Mouse (Mus musculus) liver, adult (tissue): ENCODE results near the gene Tsfm.

Experiments used
- GATA4 ChIP-seq: IDR thresholded peaks from 2 replicates; pipeline ENCODE4 v1.6.1; 2014; ENCODE audit warnings: mild to moderate bottlenecking, low read length; ENCODE audit not compliant: insufficient replicate concordance

Gene Tsfm

DNA sequence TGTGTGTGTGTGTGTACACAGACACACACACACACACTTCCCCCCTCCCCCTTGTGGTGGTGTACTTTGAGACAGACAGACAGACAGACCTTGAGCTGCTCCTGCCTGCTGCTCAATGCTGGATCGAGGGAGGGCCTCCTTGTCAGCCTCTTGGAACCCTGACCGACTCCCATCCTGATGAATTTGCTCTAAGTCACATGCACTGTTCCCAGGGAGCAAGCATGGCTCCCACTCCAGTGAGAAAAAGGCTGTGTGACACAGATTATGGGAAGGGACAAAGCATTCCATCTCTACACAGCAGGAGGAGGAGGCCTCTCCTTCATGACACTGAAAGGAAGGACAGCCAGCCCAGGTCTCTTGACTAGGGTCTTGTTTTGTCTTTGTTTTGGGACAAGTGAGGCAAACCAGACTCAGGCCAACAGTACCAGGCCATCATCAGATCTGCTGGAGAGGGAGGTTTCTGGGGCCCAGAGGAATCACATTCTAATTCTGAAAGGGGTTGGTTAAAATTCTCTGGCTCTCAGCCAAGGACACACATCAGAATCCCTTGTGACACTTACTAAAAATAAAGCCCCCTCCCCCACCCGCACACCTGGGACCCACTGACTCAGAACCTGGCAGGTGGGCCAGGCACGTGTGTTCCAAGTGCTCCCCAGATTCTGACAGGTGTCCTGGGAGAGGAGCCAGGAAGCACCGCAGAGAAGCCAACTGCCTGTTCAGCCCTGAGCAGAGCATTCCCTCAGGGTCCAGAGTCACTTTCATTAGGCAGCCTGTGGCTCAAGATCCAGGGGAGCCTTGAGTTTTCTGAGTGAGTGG is 46.2 kb downstream of the Tsfm start:
- no peak for TF ChIP-seq GATA4

DNA sequence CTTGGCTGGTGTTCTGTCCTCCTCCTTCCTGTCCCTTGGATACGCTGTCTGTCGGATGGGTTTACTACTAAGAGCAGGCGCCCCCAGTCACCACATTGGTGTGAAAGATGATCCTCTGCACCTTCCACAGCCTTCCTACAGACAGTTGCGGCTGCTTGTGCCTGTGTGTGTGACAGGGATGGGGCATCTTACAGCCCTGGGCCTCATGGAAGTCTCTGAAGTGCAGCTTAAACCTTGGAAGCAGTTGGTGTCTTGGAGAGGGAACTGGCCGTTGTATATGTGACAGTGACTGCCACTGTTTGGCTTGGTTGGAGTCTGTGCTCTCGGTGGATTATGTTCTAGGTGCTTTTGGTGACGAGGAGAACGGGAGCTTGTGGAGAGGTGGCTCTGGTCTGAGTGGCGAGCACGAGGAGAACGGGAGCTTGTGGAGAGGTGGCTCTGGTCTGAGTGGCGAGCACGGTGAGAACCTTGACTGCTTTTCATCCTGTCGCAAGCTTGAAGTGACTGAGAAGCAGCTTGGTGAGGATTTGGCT is 47.4 kb downstream of the Tsfm start:
- TF ChIP-seq GATA4: no peak

DNA sequence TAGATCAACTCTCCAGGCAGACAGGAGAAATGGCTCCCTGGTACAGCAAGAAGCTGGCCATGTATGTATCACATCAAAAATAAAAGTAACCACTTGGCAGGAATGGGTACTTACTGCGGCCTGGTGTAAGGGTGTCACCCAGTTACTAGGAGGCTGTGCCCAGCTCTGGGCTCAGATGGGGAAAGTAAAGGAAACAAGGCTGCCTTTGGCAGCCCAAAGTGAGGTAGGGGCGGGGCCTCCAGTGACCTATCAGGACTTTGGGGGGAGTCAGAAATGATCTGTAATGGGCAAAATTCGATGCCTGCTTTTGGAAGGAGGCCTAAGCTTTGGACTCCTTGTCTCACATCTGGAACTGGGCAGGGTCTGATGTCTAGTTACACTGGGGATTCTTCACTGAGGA is 48.9 kb downstream of the Tsfm start:
- TF ChIP-seq GATA4: no peak

DNA sequence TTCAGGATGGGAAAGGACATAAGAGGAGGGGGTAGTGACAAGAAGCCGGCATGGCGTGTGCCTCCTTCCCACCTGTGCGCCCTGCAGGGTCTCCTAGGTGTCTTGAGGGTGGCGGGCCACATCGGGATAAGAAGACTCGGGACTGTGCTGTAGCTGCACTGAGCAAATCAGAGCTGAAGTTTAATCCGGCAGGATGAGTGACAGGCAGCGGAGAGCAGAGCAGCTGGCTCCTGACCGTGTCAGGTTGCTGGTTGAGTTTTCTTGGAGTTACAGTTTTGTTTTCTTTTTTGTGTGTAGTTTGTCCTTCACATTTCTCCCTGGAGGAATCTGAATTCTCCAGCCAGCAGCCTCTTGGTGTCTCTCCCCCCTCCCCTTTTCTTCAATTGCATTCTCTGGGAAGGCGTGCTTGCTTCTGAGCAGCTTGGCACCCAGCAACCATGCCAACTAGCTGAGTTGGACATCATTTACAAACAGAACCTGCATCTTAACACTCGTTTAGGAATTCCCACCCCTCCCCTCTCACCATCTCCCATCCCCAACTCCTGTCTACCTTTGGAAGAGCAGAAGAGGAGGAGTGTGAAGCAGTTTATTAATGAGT is 49.6 kb downstream of the Tsfm start:
- TF ChIP-seq GATA4: no peak

DNA sequence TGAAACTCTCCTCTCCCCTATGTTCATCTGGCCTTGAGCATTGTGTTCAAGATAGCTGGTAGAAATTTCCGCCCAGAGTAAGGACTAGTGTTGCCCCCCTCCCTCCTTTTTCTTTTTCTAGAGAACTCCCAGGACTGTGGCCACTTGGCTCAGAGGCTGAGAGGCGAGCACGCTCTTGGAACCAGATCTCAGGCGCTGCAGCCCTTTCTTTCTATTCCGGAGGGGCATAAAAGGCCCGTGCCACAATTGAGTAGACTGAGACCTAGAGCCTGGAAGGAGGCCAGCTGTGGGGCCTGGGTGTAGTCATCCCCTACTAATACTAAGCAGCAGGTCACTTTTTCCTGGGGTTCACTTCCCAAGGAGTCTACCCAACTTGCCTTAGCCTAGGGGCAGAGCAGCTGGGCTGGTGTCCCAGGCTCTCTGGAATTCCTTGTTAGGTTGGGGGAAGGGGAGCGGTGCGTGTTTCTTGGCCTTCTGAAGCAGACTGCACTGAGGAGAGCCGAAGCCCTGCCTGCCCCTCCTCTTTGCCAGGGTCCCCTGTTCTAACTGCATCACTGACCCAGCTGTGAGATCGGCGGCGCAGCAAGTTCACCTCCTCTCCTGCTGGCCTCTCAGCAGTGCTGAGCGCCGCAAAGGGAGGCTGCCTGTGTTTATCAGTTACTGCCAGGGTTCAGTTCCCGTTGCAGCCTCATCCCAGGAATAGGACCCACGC is 50.3 kb downstream of the Tsfm start:
- no peak for TF ChIP-seq GATA4

DNA sequence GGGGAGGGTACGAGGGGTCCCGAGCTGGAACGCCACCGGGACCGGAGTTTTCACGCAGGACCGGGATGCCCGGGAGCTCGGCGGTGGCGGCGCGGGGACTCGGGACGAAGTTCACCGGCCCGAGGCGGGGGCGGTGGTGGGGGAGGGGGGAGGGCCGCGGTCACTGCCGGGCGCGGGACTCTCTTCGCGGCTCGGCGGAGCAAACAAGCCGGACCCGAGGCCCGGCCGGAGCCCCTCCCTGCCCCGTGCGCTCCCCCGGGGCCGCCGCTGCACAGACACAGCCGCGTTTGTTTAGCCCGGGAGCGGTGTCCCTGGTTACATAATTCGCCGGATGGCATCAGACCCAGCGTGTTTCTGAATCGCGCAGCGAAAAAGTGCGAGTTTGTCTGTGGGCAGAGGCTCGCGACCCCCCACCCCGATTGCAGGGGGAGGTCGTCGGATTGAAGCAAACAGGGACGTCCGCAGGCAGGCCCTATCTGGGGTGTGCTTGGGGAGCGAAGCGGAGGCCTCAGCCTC is 50.9 kb downstream of the Tsfm start:
- no peak for TF ChIP-seq GATA4

DNA sequence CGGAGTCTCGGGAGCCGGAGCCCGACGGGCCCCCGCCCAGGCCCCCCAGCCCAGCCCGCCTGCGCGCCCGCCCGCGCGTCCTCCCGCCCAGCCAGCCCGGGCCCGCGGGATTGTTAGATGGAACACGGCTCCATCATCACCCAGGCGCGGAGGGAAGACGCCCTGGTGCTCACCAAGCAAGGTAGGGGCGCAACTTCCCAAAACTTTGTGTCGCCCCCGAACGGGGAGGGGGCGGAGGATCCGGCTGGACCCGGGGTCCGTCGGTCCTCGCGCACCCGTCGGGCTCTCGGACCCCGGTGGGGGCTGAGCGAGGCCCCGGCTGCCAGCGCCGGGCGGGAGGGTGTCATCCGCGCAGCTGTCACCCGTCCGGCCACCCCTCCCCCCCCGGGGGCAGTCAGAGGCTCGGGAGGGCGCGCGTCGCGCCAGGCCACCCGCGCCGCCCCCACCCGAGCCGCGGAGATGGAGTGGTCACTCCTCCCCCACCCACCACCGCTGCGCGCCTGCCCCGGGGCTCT is 51.5 kb downstream of the Tsfm start:
- TF ChIP-seq GATA4: no peak

DNA sequence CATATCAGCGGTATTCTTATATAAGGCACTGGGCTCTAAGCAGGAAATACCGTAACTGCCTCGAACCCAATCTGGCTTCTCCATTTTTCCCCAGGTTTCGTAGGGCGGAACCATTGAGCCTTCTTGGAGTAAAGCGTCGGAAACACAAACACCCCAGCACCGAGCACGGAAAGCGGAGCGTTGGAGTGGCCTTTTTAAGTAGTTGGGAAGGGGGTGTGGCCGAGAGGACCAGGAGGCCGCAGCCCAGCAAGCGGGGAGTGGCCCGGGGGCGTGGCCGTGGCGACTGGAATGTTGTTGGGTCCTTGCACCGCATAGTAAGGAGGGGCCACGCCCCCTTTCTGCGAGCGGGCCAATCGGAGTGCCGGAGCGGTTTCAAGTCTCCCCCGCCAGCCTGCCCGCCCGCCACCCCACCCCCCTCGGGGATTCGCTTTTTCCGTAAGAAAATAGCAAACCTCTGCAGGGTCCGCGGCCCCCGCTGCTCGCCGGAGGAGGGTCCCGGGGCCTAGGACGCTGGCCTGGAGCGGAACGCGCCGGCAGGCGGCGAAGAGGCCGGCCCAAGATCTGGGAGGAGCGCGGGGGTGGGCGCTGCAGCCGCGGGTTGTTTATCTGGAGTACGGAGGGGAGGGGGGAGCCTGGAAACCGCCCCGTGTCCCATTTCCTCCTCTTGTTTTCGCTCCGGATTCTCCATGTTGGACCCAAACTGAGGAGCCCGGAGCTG is 52.2 kb downstream of the Tsfm start, which contains the start of gene Ctdsp2:
Ctdsp2 (plus strand) TSS at position 441 of the 718 bp plus-strand sequence.
- peak; percentile 80; the same call in 1 of the 2 replicates for TF ChIP-seq GATA4

DNA sequence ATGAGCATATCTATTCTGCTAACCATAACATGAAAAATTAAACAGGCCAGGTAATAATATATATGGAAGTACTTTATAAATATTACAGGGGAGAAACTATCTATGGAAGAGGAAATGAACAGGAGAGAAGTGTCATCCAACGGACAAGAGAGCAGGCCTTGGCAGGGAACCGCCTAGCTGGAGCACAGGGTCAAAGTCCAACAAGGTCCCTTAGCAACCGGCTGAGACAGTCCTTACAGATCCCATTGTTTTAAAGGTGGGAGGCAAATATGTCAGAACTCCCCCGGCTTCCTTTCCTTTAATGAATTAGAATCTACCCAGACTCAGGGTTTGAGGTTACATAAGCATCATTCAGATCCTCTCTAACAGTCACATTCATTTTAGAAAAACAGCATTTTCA is 53.6 kb downstream of the Tsfm start:
- TF ChIP-seq GATA4: no peak

DNA sequence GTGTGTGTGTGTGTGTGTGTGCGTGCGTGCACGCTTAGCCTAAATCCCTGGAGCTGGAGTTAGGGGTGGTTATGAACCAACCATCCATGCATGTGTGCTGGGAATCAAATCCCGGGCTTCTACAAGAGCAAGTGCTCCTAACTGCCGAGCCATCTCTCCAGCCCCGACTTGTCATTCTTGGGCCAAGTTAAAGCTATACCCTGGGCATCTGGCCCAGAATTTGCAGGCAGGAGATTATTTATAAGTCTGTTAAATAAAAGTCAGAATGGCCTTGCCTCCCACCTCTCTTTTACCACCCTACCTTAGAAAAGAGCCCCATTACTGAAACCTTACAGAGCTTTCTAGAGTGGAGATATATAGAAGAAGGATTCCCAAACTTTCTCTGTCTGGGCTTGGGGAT is 54.9 kb downstream of the Tsfm start:
- TF ChIP-seq GATA4: no peak

DNA sequence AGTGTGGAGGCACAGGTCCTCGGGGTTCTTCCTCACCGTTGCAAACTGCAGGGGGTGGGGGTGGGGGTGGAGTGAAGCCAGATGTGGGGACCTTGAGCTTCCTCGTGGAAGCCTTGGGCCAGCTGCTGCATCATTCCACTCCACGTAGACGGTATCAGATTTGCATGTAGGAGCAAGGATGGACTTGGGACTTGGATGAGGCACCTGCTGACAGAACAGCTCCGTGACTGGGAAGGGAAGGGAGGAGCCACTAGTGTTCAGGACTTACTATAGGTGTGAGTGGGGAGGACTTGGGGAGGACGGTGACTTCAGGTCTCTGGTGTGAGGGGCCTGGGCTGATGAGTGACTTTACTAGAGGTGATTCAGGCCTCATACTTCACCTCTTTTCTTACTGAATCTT is 57.7 kb downstream of the Tsfm start:
- TF ChIP-seq GATA4: no peak

DNA sequence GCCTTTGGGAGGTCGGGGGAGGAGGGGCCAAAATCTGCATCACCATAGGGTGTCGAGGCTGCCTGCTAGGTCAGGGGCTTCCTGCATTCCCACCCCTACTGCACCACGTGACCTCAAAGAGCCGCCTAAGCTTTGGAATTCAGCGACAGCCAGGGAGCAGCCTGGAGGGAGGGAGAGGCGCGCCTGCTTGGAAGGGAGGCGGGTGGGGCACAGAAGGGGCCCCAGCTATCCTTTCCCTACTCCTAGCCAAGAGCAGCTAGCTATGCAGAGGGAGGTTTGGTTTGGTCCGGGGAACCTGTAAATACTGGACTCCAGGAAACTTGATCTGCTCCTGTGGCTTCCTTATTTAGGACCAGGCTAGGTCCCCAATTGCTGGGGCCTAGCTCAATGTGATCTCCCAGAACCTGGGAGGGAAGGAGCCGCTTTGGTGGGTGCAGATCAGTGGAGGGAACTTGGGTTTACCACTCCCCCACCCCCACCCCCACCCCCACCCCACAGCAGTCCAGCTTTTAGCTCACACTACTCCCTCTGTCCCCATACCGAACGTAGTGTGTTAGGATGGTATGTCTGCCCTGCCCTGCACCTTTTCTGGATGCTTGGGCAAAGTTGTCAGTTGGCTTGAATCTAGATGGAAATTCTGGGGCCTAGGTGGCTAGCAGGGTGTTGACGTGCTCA is 58.5 kb downstream of the Tsfm start:
- no peak for TF ChIP-seq GATA4

DNA sequence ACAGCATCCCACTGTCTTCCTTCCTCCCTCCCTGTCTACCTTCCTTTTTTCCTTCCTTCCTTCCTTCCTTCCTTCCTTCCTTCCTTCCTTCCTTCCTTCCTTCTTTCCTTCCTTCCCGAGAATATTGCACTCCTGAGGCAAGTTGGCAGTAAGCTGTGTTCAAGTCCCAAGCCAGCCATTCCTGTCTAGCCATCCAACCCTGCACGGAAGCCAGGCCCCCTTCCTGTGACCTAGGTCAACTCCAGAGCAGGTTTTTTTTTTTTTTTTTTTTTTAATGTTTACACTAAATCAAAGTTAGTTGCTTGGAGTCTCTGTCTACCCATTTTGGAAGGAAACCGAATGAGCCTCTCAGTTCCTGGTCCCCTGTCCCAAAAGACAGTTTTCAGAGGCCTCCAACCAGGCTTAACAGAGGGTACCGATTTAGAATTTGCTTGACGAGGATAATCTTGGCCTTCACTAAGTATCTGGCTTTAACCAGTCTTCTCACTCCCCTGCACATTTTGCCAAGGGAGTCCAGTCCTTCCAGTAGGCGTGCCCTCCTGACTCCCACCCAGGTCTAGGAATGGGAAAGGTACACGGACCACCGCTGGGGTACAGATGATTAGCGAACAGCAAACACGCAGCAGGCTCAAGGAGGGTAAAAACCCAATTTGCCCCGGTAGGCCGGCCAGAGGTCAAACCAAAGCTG is 59.1 kb downstream of the Tsfm start:
- no peak for TF ChIP-seq GATA4

DNA sequence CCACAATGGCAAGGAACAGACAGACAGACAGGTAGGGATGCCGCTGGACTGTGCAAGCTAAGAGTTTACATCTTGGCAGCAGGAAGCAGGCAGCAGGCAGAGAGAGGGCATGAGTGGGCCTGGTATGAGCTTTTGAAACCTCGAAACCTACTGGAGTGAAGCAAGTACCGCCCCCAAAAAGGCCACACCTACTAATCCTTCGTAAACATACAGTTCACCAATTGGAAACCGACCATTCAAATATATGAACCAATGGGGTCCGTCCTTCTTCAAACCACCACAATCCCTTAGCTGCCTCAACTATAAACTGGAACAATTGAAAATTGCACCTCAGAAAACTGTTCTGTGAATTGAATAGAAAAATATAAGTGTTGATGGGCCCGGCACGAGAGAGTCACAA is 66.8 kb downstream of the Tsfm start:
- TF ChIP-seq GATA4: no peak
